Mouse (Mus musculus) liver, adult 2 months (tissue): Measurements from ENCODE around the gene Wbp2.

Source experiments
- CTCF ChIP-seq: fragments of 200-500 bp; IDR thresholded peaks from 2 replicates; pipeline ENCODE4 v1.5.1; 2011; ENCODE audit warnings: low read depth, low read length, control low read depth
- POLR2A ChIP-seq: fragments of 200-500 bp; IDR thresholded peaks from 2 replicates; pipeline ENCODE4 v1.6.1; 2011; ENCODE audit warnings: low read length, control low read depth; ENCODE audit not compliant: insufficient read depth; ENCODE audit errors: extremely low read depth

DNA sequence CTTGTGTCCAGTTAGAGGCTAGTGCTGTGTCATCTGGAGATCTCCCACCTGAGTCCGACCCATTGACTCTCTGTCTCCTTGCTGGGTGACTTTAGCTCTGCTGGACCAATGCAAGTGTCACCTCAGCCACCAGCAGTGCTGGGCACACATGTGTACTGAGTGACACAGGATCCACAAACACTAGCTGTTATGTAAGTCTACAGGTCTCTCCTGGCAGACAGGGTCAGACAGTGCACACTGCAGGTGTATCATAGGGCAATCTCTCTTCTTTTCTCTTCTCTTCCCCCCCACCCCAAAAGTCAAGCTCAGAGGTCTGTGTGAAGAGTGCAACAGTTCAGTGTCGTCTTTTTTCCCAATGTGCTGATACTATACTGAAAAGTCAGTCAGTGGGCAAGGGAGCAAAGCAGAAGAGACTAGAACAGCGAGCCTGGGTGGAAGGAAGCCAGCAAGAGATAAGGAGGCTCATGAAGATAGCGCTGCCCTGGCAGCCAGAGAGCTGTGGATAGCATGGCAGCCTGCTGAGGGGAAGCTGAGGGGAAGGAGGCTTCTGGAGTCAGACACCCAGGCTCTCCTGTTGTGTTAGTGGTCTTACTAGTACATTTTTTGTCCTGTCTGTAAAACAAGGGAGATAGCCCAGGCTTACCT, 29.4 kb downstream of the Wbp2 start:
- TF ChIP-seq CTCF (no peak), POLR2A (no peak)
